Mouse (Mus musculus) kidney, embryonic 14.5 days (tissue): ENCODE measurements around the gene Atp5c1. TPM values are rescaled to one million over a fixed set of nuclear protein-coding genes. Genes with fewer than 3 reads are reported as not detected.

Experiments
- ATAC-seq: fragments of 200-750 bp; cut with Nextera tagmentation; 2 replicates; pipeline ENCODE4 v1.8.0; 2017; ENCODE audit warnings: moderate number of reproducible peaks, mild to moderate bottlenecking, moderate TSS enrichment, moderate library complexity; ENCODE audit not compliant: low FRiP score, low TSS enrichment
- H3K27ac ChIP-seq: fragments of 300-500 bp; sonication (generic); 2 replicates; pipeline ENCODE4 v1.5.1; 2014; ENCODE audit warnings: low read depth, mild to moderate bottlenecking, low read length, moderate library complexity, mixed read lengths
- H3K27me3 ChIP-seq: fragments of 300-500 bp; sonication (generic); 2 replicates; pipeline ENCODE4 v1.6.1; 2014; ENCODE audit warnings: mild to moderate bottlenecking, low read length; ENCODE audit not compliant: control insufficient read depth, insufficient read depth
- H3K36me3 ChIP-seq: fragments of 300-500 bp; sonication (generic); 2 replicates; pipeline ENCODE4 v1.6.1; 2014; ENCODE audit warnings: low read length, mixed read lengths; ENCODE audit not compliant: control insufficient read depth, insufficient read depth
- H3K4me1 ChIP-seq: fragments of 300-500 bp; sonication (generic); 2 replicates; pipeline ENCODE4 v1.6.1; 2014; ENCODE audit warnings: low read length, mixed read lengths; ENCODE audit not compliant: control insufficient read depth, insufficient read depth
- H3K4me2 ChIP-seq: fragments of 300-500 bp; sonication (generic); replicated peaks from 2 replicates; pipeline ENCODE4 v1.6.1; 2014; ENCODE audit warnings: low read depth, mild to moderate bottlenecking, low read length
- H3K4me3 ChIP-seq: fragments of 300-500 bp; sonication (generic); 2 replicates; pipeline ENCODE4 v1.5.1; 2014; ENCODE audit warnings: mild to moderate bottlenecking, low read length
- H3K9ac ChIP-seq: fragments of 300-500 bp; sonication (generic); 2 replicates; pipeline ENCODE4 v1.6.1; 2014; ENCODE audit warnings: low read depth, mild to moderate bottlenecking, low read length, moderate library complexity
- H3K9me3 ChIP-seq: fragments of 300-500 bp; sonication (generic); 2 replicates; pipeline ENCODE4 v1.6.1; 2016; ENCODE audit warnings: low read length; ENCODE audit not compliant: control insufficient read depth
- WGBS: fragments of 180-500 bp; shearing (Covaris S2); extraction: QIAGEN DNeasy Blood & Tissue Kit; methylation state at CpG from one replicate; pipeline ENCODE4 v1.1.7; 2014; 5-methylcytosine and 5-hydroxymethylcytosine counted together
- polyA plus RNA-seq: library from polyadenylated mRNA; unstranded; fragments of >200 nt; fragmentation: Nextera tagmentation; extraction: Ambion mirVana; gene quantifications from 2 replicates; pipeline ENCODE4 v1.2.1, GENCODE M21; 2014

The Atp5c1 gene
- polyA plus RNA-seq, result 703 and 779 TPM in 2 replicates

DNA sequence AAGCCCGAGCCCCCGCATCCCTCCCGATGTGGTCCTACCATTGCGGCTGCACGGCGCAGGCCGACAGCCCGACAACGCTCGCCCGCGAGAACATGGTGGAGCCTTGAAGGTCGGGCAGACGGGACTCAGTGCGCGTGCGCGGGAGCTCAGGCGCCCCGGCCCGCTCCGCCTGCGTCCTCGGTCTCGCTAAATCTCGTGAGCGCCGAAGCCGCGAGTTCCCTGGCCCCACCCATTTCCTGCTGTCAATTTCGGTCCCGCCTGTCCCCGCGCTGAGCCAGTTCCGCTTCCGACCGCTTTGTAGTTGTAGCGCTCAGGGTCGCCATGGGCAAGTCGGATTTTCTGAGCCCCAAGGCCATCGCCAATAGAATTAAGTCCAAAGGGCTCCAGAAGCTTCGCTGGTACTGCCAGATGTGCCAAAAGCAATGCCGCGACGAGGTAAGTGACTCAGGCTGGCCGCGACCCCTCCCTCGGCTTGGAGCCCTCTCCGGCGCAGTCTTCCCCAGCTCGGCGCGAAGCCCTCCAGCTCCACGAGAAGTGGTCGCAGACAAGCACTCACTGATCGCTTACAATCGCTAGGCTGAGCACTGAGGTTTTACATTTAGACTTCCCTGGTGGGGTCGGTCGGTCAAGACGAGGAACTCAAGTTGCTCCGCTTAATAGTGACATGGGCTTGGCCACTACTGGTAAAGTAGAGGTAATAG, at the start of gene Atp5c1, which contains the start of gene Kin:
Gene Atp5c1 (minus strand): TSS at position 201 of the 701 bp plus-strand sequence.
Gene Kin (plus strand): TSS at position 284 of the 701 bp plus-strand sequence.
- peak within 1 kb of the TSS; percentile 83 for H3K4me3 ChIP-seq
- no peaks in the 10 kb centered on the region for H3K27me3 ChIP-seq
- no peaks in the 10 kb centered on the region for H3K9me3 ChIP-seq
- peak; percentile 94 for ATAC-seq
- H3K4me1 ChIP-seq, result peaks cover 28% of the 10 kb centered on the region
- under 1% methylated on average over 61 of the region's 61 CpGs for WGBS
- peak within 1 kb of the TSS; percentile 79 for H3K4me2 ChIP-seq
- peak within 1 kb of the TSS; percentile 83 for H3K27ac ChIP-seq
- H3K36me3 ChIP-seq, result peaks cover 5% of the 10 kb centered on the region; the same call in 1 of the 2 replicates
- peak within 1 kb of the TSS; percentile 98 for H3K9ac ChIP-seq

- no peak for ATAC-seq
- Histone ChIP-seq H3K9me3 (no peaks in the 10 kb centered on the region), H3K27ac (no peak overlapping the region), H3K4me2 (no peak overlapping the region), H3K27me3 (no peaks in the 10 kb centered on the region), H3K4me1 (no peaks in the 10 kb centered on the region), H3K4me3 (no peak overlapping the region), H3K9ac (no peak overlapping the region), H3K36me3 (no peaks in the 10 kb centered on the region)
- WGBS, result 94% methylated on average over 4 of the region's 4 CpGs
Measured at GRCm38 (mm10) chr2:10128571-10128970, 48.3 kb upstream of the Atp5c1 start.

- Histone ChIP-seq H3K4me1 (no peaks in the 10 kb centered on the region), H3K9me3 (no peaks in the 10 kb centered on the region), H3K27me3 (no peaks in the 10 kb centered on the region), H3K4me3 (no peak overlapping the region), H3K36me3 (no peaks in the 10 kb centered on the region), H3K9ac (no peak overlapping the region), H3K4me2 (no peak overlapping the region), H3K27ac (no peak overlapping the region)
- WGBS, result 90% methylated on average over 5 of the region's 5 CpGs
- no peak for ATAC-seq
Measured at GRCm38 (mm10) chr2:10127471-10127870, 47.2 kb upstream of the Atp5c1 start.

GRCm38 (mm10) chr2:10126122-10126521, 45.8 kb upstream of the Atp5c1 start:
- WGBS, result 91% methylated on average over 4 of the region's 4 CpGs
- H3K9ac ChIP-seq, result no peak overlapping the region
- no peak overlapping the region for H3K4me2 ChIP-seq
- no peaks in the 10 kb centered on the region for H3K4me1 ChIP-seq
- H3K4me3 ChIP-seq, result no peak overlapping the region
- H3K36me3 ChIP-seq, result no peaks in the 10 kb centered on the region
- no peak overlapping the region for H3K27ac ChIP-seq
- ATAC-seq, result no peak
- no peaks in the 10 kb centered on the region for H3K9me3 ChIP-seq
- no peaks in the 10 kb centered on the region for H3K27me3 ChIP-seq

GRCm38 (mm10) chr2:10121826-10122225, 41.5 kb upstream of the Atp5c1 start:
- H3K27me3 ChIP-seq, result no peaks in the 10 kb centered on the region
- 71% methylated on average over 3 of the region's 3 CpGs for WGBS
- ATAC-seq, result no peak
- no peak overlapping the region for H3K27ac ChIP-seq
- H3K4me2 ChIP-seq, result no peak overlapping the region
- H3K4me1 ChIP-seq, result no peaks in the 10 kb centered on the region
- no peak overlapping the region for H3K9ac ChIP-seq
- H3K36me3 ChIP-seq, result no peaks in the 10 kb centered on the region
- no peaks in the 10 kb centered on the region for H3K9me3 ChIP-seq
- H3K4me3 ChIP-seq, result no peak overlapping the region

DNA sequence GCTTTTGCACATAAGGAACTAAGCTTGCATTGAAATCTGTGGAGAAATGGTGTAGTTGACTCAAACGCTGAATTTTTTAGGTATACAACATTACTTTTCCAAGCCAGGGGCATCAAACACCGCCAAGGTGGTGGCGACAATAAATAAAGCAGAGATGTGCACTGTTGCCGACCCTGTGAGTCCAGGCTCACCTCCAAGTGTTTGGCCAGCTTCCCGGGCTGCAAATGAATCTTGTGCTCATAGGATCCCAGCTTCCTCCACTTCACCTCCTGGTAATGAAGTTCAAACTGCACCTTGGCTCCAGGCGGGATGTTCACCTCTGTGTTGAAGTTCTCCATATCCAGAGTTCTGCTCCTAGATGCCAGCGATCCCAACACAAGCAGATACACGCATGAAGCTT, 39.0 kb upstream of the Atp5c1 start:
- Histone ChIP-seq H3K27me3 (no peaks in the 10 kb centered on the region), H3K4me2 (no peak overlapping the region), H3K36me3 (no peaks in the 10 kb centered on the region), H3K4me1 (no peaks in the 10 kb centered on the region), H3K9me3 (no peaks in the 10 kb centered on the region), H3K4me3 (no peak overlapping the region), H3K9ac (no peak overlapping the region), H3K27ac (no peak overlapping the region)
- WGBS, result 80% methylated on average over 8 of the region's 8 CpGs
- ATAC-seq, result no peak

- ATAC-seq, result no peak
- WGBS, result 71% methylated on average over 1 of the region's 1 CpGs
- Histone ChIP-seq H3K9ac (no peak overlapping the region), H3K4me1 (no peaks in the 10 kb centered on the region), H3K27ac (no peak overlapping the region), H3K9me3 (no peaks in the 10 kb centered on the region), H3K4me2 (no peak overlapping the region), H3K36me3 (no peaks in the 10 kb centered on the region), H3K27me3 (no peaks in the 10 kb centered on the region), H3K4me3 (no peak overlapping the region)
Measured at GRCm38 (mm10) chr2:10118751-10119150, 38.4 kb upstream of the Atp5c1 start.

DNA sequence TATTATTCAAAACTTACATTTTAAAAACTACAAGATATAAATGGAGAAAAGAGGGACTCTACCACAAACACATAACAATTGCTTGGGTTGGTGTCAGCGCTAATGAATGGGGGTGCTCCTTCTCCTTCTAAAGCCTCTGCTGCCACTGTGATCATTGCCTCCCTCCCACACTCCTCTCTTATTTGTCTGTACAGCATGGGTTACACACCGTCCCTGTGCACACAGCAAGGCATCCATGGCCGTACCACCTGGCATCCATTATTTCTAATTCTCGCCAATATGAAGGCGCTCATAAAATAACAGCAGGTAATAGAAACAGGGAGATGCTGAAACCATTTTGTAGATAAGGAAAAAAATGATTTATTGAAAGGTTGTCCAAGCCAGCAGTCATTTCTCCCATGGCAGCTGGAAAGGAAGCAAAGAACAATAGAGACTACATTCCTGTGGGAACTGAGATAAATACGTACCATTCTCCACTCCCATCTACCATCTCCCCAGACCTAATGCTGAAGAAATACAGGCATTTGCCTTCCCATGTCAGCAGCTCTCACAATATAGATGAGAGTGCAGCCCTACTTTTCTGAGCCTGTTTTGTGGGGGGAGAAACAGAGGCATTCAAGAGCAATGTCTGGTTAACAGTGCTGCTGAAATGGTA, 28.4 kb upstream of the Atp5c1 start:
- H3K27ac ChIP-seq, result no peak overlapping the region
- H3K9ac ChIP-seq, result no peak overlapping the region

GRCm38 (mm10) chr2:10101180-10101579, 20.9 kb upstream of the Atp5c1 start:
- H3K9ac ChIP-seq, result no peak overlapping the region
- no peak overlapping the region for H3K4me3 ChIP-seq
- WGBS, result 45% methylated on average over 6 of the region's 6 CpGs
- 0 out of 2 replicates have a peak, but pooled peaks have one; percentile 29 for ATAC-seq
- no peaks in the 10 kb centered on the region for H3K4me1 ChIP-seq
- H3K9me3 ChIP-seq, result no peaks in the 10 kb centered on the region
- H3K36me3 ChIP-seq, result no peaks in the 10 kb centered on the region
- H3K27me3 ChIP-seq, result no peaks in the 10 kb centered on the region
- no peak overlapping the region for H3K27ac ChIP-seq
- H3K4me2 ChIP-seq, result no peak overlapping the region

More for the DNA sequence above, 28.4 kb upstream of the Atp5c1 start:
- WGBS, result 70% methylated on average over 6 of the region's 6 CpGs
- no peak for ATAC-seq
- H3K4me1 ChIP-seq, result no peaks in the 10 kb centered on the region
- no peaks in the 10 kb centered on the region for H3K36me3 ChIP-seq
- no peak overlapping the region for H3K4me3 ChIP-seq
- H3K9me3 ChIP-seq, result no peaks in the 10 kb centered on the region
- no peaks in the 10 kb centered on the region for H3K27me3 ChIP-seq
- no peak overlapping the region for H3K4me2 ChIP-seq
